Mouse (Mus musculus) stomach, embryonic 16.5 days (tissue): ENCODE results near the gene Ankrd13b. TPM values are rescaled to one million over a fixed set of nuclear protein-coding genes. Genes with fewer than 3 reads are reported as not detected.

Experiments used
- ATAC-seq: fragments of 200-750 bp; cut with Nextera tagmentation; 2 replicates; pipeline ENCODE4 v1.8.0; 2017; ENCODE audit warnings: moderate number of reproducible peaks, moderate TSS enrichment; ENCODE audit not compliant: insufficient read depth, low FRiP score
- H3K27ac ChIP-seq: fragments of 300-500 bp; sonication (generic); 2 replicates; pipeline ENCODE4 v1.5.1; 2014; ENCODE audit warnings: low read length
- H3K27me3 ChIP-seq: fragments of 300-500 bp; sonication (generic); 2 replicates; pipeline ENCODE4 v1.6.1; 2014; ENCODE audit warnings: low read length, control low read depth, mixed read lengths; ENCODE audit not compliant: control insufficient read depth, insufficient read depth
- H3K36me3 ChIP-seq: fragments of 300-500 bp; sonication (generic); 2 replicates; pipeline ENCODE4 v1.6.1; 2014; ENCODE audit warnings: low read length; ENCODE audit not compliant: control insufficient read depth, insufficient read depth
- H3K4me1 ChIP-seq: fragments of 300-500 bp; sonication (generic); 2 replicates; pipeline ENCODE4 v1.6.1; 2014; ENCODE audit warnings: low read length, control low read depth, mixed read lengths; ENCODE audit not compliant: control insufficient read depth, insufficient read depth
- H3K4me2 ChIP-seq: fragments of 300-500 bp; sonication (generic); 2 replicates; pipeline ENCODE4 v1.6.1; 2014; ENCODE audit warnings: low read depth, low read length, mixed read lengths
- H3K4me3 ChIP-seq: fragments of 300-500 bp; sonication (generic); replicated peaks from 2 replicates; pipeline ENCODE4 v1.5.1; 2014; ENCODE audit warnings: mild to moderate bottlenecking, low read length
- H3K9ac ChIP-seq: fragments of 300-500 bp; sonication (generic); 2 replicates; pipeline ENCODE4 v1.6.1; 2014; ENCODE audit warnings: low read length
- H3K9me3 ChIP-seq: fragments of 300-500 bp; sonication (generic); replicated peaks from 2 replicates; pipeline ENCODE4 v1.6.1; 2016; ENCODE audit warnings: low read length, control low read depth; ENCODE audit not compliant: control insufficient read depth
- WGBS: fragments of 180-500 bp; shearing (Covaris S2); extraction: QIAGEN DNeasy Blood & Tissue Kit; methylation state at CpG from one replicate; pipeline ENCODE4 v1.1.7; 2014; 5-methylcytosine and 5-hydroxymethylcytosine counted together
- polyA plus RNA-seq: library from polyadenylated mRNA; unstranded; fragments of >200 nt; fragmentation: Nextera tagmentation; extraction: Ambion mirVana; gene quantifications from 2 replicates; pipeline ENCODE4 v1.2.1, GENCODE M21; 2015

The Ankrd13b gene
- polyA plus RNA-seq, 1 experiment from 2014 or later, result 2.8 TPM

DNA sequence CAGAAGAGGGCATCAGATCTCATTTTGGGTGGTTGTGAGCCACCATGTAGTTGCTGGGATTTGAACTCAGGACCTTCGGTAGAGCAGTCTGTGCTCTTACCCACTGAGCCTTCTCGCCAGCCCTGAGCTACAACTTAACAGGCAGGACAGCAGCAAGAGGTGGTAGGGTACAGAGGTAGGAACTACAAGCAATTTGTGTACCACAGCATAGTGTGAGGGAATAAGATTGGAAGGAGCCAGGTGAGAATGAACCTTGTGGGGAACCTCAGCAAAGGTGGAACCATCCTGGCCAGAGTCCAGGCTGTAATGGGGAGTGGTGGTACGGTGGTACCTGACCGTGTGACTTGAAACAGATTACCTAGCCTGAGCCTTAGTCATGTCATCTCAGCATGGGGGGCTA, 12.5 kb upstream of the Ankrd13b start:
- H3K9ac ChIP-seq, result no peak overlapping the region
- H3K4me2 ChIP-seq, result no peak overlapping the region
- peaks cover 39% of the 10 kb centered on the region for H3K36me3 ChIP-seq
- H3K27ac ChIP-seq, result no peak overlapping the region
- H3K9me3 ChIP-seq, result no peaks in the 10 kb centered on the region
- 90% methylated on average over 4 of the region's 4 CpGs for WGBS
- no peak for ATAC-seq
- H3K27me3 ChIP-seq, result no peaks in the 10 kb centered on the region
- H3K4me3 ChIP-seq, result no peak overlapping the region
- peaks cover 21% of the 10 kb centered on the region for H3K4me1 ChIP-seq

DNA sequence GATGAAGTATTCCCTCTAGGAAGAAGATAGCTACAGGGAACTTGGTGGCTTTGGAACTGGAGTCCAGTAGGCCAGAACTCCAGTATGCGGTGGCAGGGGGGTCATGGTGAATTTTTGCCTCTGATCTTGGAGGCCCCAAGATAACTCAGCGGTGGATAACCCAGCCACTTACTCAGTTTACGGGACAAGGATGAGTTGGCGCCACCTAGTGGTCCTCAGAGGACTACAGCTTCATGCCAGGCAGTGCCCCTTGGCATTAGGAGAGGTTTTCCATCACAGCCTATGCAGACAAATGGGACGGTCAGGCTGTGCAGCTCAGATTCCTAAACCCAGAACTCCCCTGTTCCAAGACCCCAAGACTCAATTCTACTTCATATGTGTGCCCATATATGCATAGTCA, 11.9 kb upstream of the Ankrd13b start:
- Histone ChIP-seq H3K9me3 (no peaks in the 10 kb centered on the region), H3K4me2 (no peak overlapping the region), H3K4me1 (peaks cover 24% of the 10 kb centered on the region), H3K27ac (no peak overlapping the region; the same call in 1 of the 2 replicates), H3K36me3 (peaks cover 33% of the 10 kb centered on the region; the same call in 1 of the 2 replicates), H3K27me3 (no peaks in the 10 kb centered on the region), H3K4me3 (no peak overlapping the region), H3K9ac (no peak overlapping the region)
- 24% methylated on average over 5 of the region's 5 CpGs for WGBS
- no peak; the same call in 1 of the 2 replicates for ATAC-seq

DNA sequence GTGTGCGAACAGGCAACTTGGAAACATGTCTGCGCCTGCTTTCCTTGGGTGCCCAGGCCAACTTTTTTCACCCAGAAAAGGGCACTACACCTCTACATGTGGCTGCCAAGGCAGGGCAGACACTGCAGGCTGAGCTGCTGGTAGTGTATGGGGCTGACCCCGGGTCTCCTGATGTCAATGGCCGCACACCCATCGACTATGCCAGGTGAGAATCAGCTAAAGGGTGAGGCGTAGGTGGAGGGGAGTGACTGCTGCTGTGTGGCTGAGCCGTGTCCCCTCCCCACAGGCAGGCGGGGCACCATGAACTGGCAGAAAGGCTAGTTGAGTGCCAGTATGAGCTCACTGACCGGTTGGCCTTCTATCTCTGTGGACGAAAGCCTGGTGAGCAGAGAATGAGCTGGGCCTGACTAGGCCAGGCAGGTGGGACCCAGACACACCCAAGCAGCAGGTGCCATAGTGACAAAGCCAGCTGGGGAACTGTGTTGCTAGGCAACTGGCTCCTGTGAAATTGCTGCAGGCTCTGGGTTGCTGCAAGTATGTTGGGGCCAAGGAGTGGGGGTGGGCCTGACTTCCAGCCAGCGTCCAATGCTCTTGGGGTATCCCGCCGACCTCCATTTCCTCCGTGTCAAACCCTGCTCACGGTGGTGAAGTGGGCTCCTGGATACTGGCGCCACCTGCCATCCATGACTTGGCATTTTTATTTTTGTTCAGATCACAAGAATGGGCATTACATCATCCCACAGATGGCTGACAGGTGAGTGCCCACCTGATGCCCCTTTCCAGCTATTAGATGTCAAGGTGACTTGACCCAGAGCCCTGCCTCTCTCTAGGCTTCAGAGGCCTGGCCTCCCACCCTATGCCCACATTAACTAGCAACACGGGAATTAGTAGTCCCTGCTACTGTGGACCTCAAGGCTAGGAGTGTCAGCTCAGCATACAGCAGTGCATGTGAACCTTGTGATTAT, 11.2 kb upstream of the Ankrd13b start:
- H3K9me3 ChIP-seq, result no peaks in the 10 kb centered on the region
- peaks cover 28% of the 10 kb centered on the region; the same call in 1 of the 2 replicates for H3K36me3 ChIP-seq
- no peak overlapping the region for H3K4me3 ChIP-seq
- WGBS, result 72% methylated on average over 17 of the region's 17 CpGs
- peaks cover 31% of the 10 kb centered on the region for H3K4me1 ChIP-seq
- H3K27me3 ChIP-seq, result no peaks in the 10 kb centered on the region
- H3K9ac ChIP-seq, result no peak overlapping the region
- H3K27ac ChIP-seq, result no peak overlapping the region; the same call in 1 of the 2 replicates
- no peak for ATAC-seq
- H3K4me2 ChIP-seq, result no peak overlapping the region

DNA sequence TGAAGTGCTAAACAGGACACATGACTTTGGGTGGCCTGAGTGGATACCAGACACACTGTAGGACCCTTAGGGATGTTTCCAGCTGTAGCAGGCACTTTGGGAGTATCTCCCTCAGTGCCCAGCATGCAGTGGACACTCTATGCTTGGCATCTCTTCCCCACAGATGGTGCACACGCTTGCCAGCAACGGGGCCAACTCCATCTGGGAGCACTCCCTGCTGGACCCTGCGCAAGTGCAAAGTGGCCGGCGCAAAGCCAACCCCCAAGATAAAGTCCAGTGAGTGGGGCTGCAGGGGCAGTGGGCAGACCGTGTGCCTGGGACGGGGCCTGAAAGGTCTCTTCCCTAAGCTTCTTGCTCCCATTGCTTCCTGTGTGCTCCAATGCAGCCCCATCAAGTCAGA, 9.9 kb upstream of the Ankrd13b start:
- H3K27ac ChIP-seq, result no peak overlapping the region
- H3K4me3 ChIP-seq, result no peak overlapping the region
- peaks cover 41% of the 10 kb centered on the region for H3K4me1 ChIP-seq
- H3K36me3 ChIP-seq, result 0 out of 2 replicates have a peak, but pooled peaks cover 17% of the 10 kb centered on the region
- ATAC-seq, result no peak
- H3K9me3 ChIP-seq, result no peaks in the 10 kb centered on the region
- H3K27me3 ChIP-seq, result no peaks in the 10 kb centered on the region
- no peak overlapping the region for H3K4me2 ChIP-seq
- H3K9ac ChIP-seq, result no peak overlapping the region
- WGBS, result 84% methylated on average over 7 of the region's 7 CpGs

DNA sequence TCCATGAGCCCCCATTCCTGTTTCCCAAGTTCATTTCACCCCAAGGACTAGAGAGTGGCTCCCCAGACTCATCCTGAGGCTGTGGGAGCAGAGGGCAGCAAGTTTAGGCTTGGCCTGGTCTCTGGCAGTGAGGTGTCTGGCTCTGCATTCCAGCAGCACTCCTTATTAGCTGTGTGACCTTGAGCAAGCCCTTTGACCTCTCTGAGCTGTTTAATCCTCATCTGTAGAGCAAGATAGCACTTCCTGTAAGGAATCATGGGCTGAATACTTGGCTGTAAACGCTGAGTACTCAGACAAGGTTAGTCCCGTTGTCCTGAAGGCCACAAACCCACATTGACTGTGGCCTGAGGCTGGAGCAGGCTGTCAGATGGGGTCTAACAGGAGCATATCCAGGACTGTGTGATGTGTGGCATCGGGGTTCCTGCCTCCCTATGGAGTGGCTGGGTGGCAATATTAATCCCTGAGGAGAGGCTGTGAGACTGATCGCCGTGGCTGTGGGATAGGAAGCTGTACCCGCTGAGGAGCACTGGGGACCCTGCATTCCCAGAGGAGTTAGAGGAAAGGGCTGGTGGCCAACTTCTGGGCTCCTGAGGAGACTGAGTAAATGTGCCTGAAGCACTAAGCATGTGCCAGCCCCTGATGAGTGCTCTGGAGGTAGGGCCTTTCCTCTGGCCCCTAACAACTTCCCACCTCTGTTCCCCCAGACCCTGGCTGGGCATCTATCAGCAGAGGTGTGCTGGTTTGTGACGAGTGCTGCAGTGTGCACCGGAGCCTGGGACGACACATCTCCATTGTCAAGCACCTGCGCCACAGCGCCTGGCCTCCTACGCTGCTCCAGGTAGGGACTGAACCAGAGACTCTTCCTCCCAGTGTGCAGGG, 9.0 kb upstream of the Ankrd13b start:
- WGBS, result 74% methylated on average over 12 of the region's 12 CpGs
- no peak for ATAC-seq
- Histone ChIP-seq H3K4me2 (no peak overlapping the region), H3K9me3 (no peaks in the 10 kb centered on the region), H3K27me3 (no peaks in the 10 kb centered on the region), H3K36me3 (0 out of 2 replicates have a peak, but pooled peaks cover 11% of the 10 kb centered on the region), H3K4me3 (no peak overlapping the region), H3K27ac (peak overlapping the region; percentile 41; the same call in 1 of the 2 replicates), H3K9ac (peak overlapping the region; percentile 35; the same call in 1 of the 2 replicates), H3K4me1 (peaks cover 46% of the 10 kb centered on the region)

DNA sequence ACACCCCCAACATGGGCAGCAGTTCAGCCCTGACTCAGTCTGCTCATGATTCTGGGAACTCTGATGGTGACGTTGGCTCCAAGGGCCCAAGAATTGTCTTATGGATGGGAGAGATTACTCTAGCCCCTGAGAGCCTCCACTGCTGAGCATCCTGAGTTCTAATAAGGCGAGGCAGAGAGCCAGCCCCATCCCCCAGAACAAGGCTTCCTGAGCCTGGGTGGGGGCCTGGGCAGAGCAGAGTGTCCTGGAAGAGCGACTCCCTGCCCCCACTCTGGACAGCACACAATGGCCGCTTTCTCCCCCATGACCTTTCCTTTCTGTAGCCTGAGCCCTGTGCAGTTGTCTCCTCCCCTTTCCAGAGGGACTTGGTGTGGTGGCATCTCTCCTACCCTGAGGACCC, 8.4 kb upstream of the Ankrd13b start:
- Histone ChIP-seq H3K4me2 (no peak overlapping the region), H3K36me3 (0 out of 2 replicates have a peak, but pooled peaks cover 11% of the 10 kb centered on the region), H3K27ac (peak overlapping the region; percentile 41; the same call in 1 of the 2 replicates), H3K9me3 (no peaks in the 10 kb centered on the region), H3K4me3 (no peak overlapping the region), H3K27me3 (no peaks in the 10 kb centered on the region), H3K9ac (0 out of 2 replicates have a peak overlapping the region, but pooled peaks have one; percentile 35), H3K4me1 (peaks cover 46% of the 10 kb centered on the region)
- 59% methylated on average over 4 of the region's 4 CpGs for WGBS
- no peak for ATAC-seq

DNA sequence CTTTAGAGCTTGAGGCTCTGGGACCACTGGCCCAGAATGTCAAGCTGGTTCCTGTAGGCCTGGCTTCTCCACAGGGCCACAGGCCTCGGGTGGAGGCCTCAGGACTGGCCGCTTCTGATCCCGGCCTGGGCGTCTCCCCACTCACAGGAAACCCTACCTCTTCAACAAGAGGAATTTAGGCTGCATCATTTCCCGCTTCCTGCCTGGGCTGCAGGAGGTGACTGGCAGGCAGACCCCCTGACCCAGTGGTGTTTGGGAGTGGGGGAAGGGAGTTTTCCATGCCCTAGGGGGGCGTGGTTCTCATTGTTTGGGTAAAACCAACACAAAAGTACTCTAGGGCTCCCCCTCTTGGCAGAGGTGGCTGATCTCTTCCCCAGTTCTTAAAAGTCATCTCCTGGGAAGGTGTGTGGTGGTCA, 7.9 kb upstream of the Ankrd13b start:
- Histone ChIP-seq H3K4me1 (peaks cover 46% of the 10 kb centered on the region), H3K9ac (0 out of 2 replicates have a peak overlapping the region, but pooled peaks have one; percentile 36), H3K9me3 (no peaks in the 10 kb centered on the region), H3K27me3 (no peaks in the 10 kb centered on the region), H3K4me2 (0 out of 2 replicates have a peak overlapping the region, but pooled peaks have one; percentile 1), H3K36me3 (0 out of 2 replicates have a peak, but pooled peaks cover 11% of the 10 kb centered on the region), H3K4me3 (no peak overlapping the region), H3K27ac (peak overlapping the region; percentile 69)
- no peak for ATAC-seq
- 19% methylated on average over 6 of the region's 6 CpGs for WGBS

DNA sequence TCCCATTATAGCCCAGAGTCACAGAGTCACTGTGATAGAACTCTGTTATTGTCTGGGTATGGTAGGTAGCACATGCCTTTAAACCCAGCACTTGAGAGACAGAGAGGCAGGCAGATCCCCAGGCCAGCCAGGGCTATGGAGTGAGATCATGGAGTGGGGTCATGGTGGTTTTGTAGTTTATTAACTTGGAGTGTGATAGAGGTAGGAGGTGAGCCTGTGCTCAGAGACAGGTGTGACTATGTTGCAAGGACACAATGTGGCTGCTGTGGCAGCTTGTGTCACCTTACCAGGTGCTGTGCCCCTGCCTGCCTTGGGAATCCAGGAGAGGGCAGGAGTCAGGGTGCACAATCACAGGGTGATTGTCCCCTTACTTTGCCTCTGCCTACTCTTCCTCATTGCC, 6.0 kb upstream of the Ankrd13b start:
- ATAC-seq, result no peak
- Histone ChIP-seq H3K4me1 (peaks cover 58% of the 10 kb centered on the region), H3K27ac (peak overlapping the region; percentile 66; the same call in 1 of the 2 replicates)

More for the DNA sequence above, 6.0 kb upstream of the Ankrd13b start:
- no peaks in the 10 kb centered on the region for H3K27me3 ChIP-seq
- 0 out of 2 replicates have a peak overlapping the region, but pooled peaks have one; percentile 1 for H3K9ac ChIP-seq
- 0 out of 2 replicates have a peak, but pooled peaks cover 4% of the 10 kb centered on the region for H3K36me3 ChIP-seq
- no peak overlapping the region for H3K4me3 ChIP-seq
- H3K4me2 ChIP-seq, result no peak overlapping the region
- H3K9me3 ChIP-seq, result no peaks in the 10 kb centered on the region
